Mouse (Mus musculus): Measurements from ENCODE around the gene Ttbk1.

- no peak for TF ChIP-seq GATA1 (IDR thresholded peaks at IDR 0.05; ENCODE audit: low read length)
- no peak for TF ChIP-seq TAL1 (IDR thresholded peaks at IDR 0.05; ENCODE audit: low read length)
These were observed 10.5 kb upstream of the Ttbk1 start for GRCm38 (mm10) chr17:46497956-46498355.
